Mouse (Mus musculus): ENCODE measurements around the gene Kremen1.

- TF ChIP-seq CTCF (IDR thresholded peaks at IDR 0.05; ENCODE audit: low read depth, low read length) (no peak), POLR2A (IDR thresholded peaks at IDR 0.05; ENCODE audit: insufficient read depth, low read length) (no peak)
Observed at GRCm38 (mm10) chr11:5188170-5188569, 73.2 kb downstream of the Kremen1 start.

Measured in ES-Bruce4 (cell line).